Mouse (Mus musculus) cerebellum, adult 2 months (tissue): ENCODE results near the gene Pde6d.
A peak's percentile ranks its signal among the peaks of the same experiment; 100 is the strongest.

Source experiments
- CTCF ChIP-seq: fragments of 200-500 bp; IDR thresholded peaks from 2 replicates; pipeline ENCODE4 v1.5.1; 2011; ENCODE audit warnings: low read depth, mild to moderate bottlenecking, control low read depth, low read length, moderate library complexity, borderline replicate concordance; ENCODE audit not compliant: insufficient read depth
- POLR2A ChIP-seq: fragments of 200-500 bp; IDR thresholded peaks from 2 replicates; pipeline ENCODE4 v1.6.1; 2011; ENCODE audit warnings: low read length, control low read depth, borderline replicate concordance; ENCODE audit not compliant: insufficient read depth

DNA sequence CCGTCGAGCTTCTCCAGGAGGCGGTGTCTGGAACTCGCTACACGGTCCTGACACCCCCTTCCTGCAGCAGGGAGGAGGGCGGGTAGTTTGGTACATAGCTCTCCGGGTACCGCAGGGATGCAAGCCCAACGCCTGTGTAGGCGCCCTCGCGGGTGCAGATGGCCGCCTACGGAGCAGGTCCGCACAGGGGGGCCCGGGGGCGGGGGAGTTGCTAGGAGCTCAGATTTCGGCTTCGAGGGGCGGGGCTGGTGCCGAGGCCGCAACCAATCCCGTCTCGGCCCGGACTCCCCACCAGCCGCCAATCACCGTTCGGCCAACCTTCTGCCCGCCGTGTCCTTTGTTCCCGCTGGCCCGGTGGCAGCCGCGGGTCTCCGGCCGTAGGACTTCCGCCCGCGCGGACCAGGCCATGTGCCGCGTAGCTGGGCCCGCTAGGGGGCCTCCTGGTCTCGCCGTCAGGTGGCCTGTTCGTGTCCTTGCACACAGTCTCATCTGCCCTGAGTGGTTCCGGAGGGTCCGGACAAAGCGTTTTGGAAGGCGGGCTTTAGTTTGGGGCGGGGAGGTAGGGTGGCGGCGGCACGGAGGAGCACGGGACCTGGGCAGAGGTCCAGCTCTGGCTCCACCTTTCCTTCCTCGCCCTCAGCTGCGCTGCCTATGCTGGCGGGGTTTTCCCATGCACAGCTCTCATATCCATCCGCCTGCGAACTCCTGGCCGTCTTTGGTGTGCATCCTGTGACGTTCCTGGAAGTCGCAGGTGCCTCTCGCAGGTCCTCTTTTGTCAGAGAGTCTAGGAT lies 78.3 kb downstream of the Pde6d start:
- TF ChIP-seq CTCF (peak; percentile 43; the same call in 1 of the 2 replicates), POLR2A (peak; percentile 70)
